Mouse (Mus musculus): ENCODE measurements around the gene Ppp1r12b. TPM values are rescaled to one million over a fixed set of nuclear protein-coding genes. Genes with fewer than 3 reads are reported as not detected.

Gene Ppp1r12b
- polyA plus RNA-seq, 1 experiment from 2014 or later: 10.5 TPM

GRCm38 (mm10) chr1:134992046-134992645, 36.4 kb upstream of the Ppp1r12b start:
- ATAC-seq (ENCODE audit: low read depth): no peak
- no peak overlapping the region for H3K9ac ChIP-seq (ENCODE audit: low read length)
- no peaks in the 10 kb centered on the region for H3K9me3 ChIP-seq (ENCODE audit: control insufficient read depth, low read length)
- H3K4me3 ChIP-seq (ENCODE audit: low read length): no peak overlapping the region
- peaks cover 9% of the 10 kb centered on the region for H3K4me1 ChIP-seq (replicated peaks; ENCODE audit: control insufficient read depth, insufficient read depth, low read length)
- no peak overlapping the region for H3K4me2 ChIP-seq (ENCODE audit: low read depth, low read length)
- no peaks in the 10 kb centered on the region for H3K36me3 ChIP-seq (ENCODE audit: control insufficient read depth, insufficient read depth, low read length)
- WGBS: 29% methylated on average over 8 of the region's 8 CpGs
- no peak overlapping the region for H3K27ac ChIP-seq (ENCODE audit: low read length)
- peaks cover 43% of the 10 kb centered on the region for H3K27me3 ChIP-seq (ENCODE audit: control insufficient read depth, insufficient read depth, low read depth, low read length)

- Histone ChIP-seq H3K4me2 (ENCODE audit: low read depth, low read length) (no peak overlapping the region), H3K36me3 (ENCODE audit: control insufficient read depth, insufficient read depth, low read length) (no peaks in the 10 kb centered on the region), H3K9me3 (ENCODE audit: control insufficient read depth, low read length) (no peaks in the 10 kb centered on the region), H3K4me3 (ENCODE audit: low read length) (no peak overlapping the region), H3K27ac (ENCODE audit: low read length) (no peak overlapping the region), H3K27me3 (ENCODE audit: control insufficient read depth, insufficient read depth, low read depth, low read length) (peaks cover 36% of the 10 kb centered on the region), H3K9ac (ENCODE audit: low read length) (no peak overlapping the region), H3K4me1 (replicated peaks; ENCODE audit: control insufficient read depth, insufficient read depth, low read length) (peaks cover 9% of the 10 kb centered on the region)
- 7% methylated on average over 7 of the region's 7 CpGs for WGBS
- ATAC-seq (ENCODE audit: low read depth): no peak
These were observed 33.6 kb upstream of the Ppp1r12b start for GRCm38 (mm10) chr1:134989372-134989771.

- Histone ChIP-seq H3K27ac (ENCODE audit: low read length) (no peak overlapping the region), H3K27me3 (ENCODE audit: control insufficient read depth, insufficient read depth, low read depth, low read length) (peaks cover 30% of the 10 kb centered on the region), H3K9ac (ENCODE audit: low read length) (peak overlapping the region; percentile 54), H3K4me2 (ENCODE audit: low read depth, low read length) (peak overlapping the region; percentile 84), H3K9me3 (ENCODE audit: control insufficient read depth, low read length) (no peaks in the 10 kb centered on the region), H3K4me1 (replicated peaks; ENCODE audit: control insufficient read depth, insufficient read depth, low read length) (peaks cover 9% of the 10 kb centered on the region), H3K4me3 (ENCODE audit: low read length) (peak overlapping the region; percentile 45), H3K36me3 (ENCODE audit: control insufficient read depth, insufficient read depth, low read length) (no peaks in the 10 kb centered on the region)
- WGBS: 10% methylated on average over 14 of the region's 14 CpGs
- peak; percentile 27 for ATAC-seq (ENCODE audit: low read depth)
These were observed 32.2 kb upstream of the Ppp1r12b start for GRCm38 (mm10) chr1:134987962-134988341.

GRCm38 (mm10) chr1:134987173-134987961, 31.6 kb upstream of the Ppp1r12b start:
- 30% methylated on average over 48 of the region's 48 CpGs for WGBS
- Histone ChIP-seq H3K9me3 (ENCODE audit: control insufficient read depth, low read length) (no peaks in the 10 kb centered on the region), H3K4me2 (ENCODE audit: low read depth, low read length) (peak overlapping the region; percentile 84), H3K4me3 (ENCODE audit: low read length) (peak overlapping the region; percentile 45), H3K27me3 (ENCODE audit: control insufficient read depth, insufficient read depth, low read depth, low read length) (peaks cover 28% of the 10 kb centered on the region), H3K36me3 (ENCODE audit: control insufficient read depth, insufficient read depth, low read length) (no peaks in the 10 kb centered on the region), H3K4me1 (replicated peaks; ENCODE audit: control insufficient read depth, insufficient read depth, low read length) (peaks cover 9% of the 10 kb centered on the region), H3K27ac (ENCODE audit: low read length) (no peak overlapping the region), H3K9ac (ENCODE audit: low read length) (peak overlapping the region; percentile 54)
- peak; percentile 84 for ATAC-seq (ENCODE audit: low read depth)

- H3K4me1 ChIP-seq (replicated peaks; ENCODE audit: control insufficient read depth, insufficient read depth, low read length): no peaks in the 10 kb centered on the region
- no peak overlapping the region for H3K4me3 ChIP-seq (ENCODE audit: low read length)
- H3K4me2 ChIP-seq (ENCODE audit: low read depth, low read length): no peak overlapping the region
- 63% methylated on average over 1 of the region's 1 CpGs for WGBS
- H3K27me3 ChIP-seq (ENCODE audit: control insufficient read depth, insufficient read depth, low read depth, low read length): no peaks in the 10 kb centered on the region
- peaks cover 26% of the 10 kb centered on the region for H3K36me3 ChIP-seq (ENCODE audit: control insufficient read depth, insufficient read depth, low read length)
- no peak overlapping the region for H3K27ac ChIP-seq (ENCODE audit: low read length)
- H3K9me3 ChIP-seq (ENCODE audit: control insufficient read depth, low read length): no peaks in the 10 kb centered on the region
- H3K9ac ChIP-seq (ENCODE audit: low read length): no peak overlapping the region
- ATAC-seq (ENCODE audit: low read depth): no peak
These were observed 17.2 kb upstream of the Ppp1r12b start for GRCm38 (mm10) chr1:134972920-134973319.

DNA sequence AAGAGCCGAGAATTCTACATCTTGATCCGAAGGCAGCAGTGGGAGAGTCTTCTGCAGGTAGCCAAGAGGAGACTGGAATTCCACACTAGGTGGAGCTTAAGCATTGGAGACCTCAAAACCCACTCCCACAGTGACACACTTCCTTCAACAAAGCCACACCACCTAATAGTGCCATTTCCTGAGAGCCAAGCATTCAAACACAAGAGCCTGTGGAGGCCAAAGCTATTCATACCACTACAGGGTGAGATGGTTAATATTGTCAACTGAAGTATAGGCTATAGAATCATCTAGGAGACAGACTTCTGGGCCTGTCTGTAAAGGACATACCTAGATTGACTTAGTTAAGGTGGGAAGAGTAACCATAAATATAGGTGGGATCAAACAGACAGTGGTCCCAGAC, 9.7 kb upstream of the Ppp1r12b start:
- ATAC-seq (ENCODE audit: low read depth): no peak

GRCm38 (mm10) chr1:134962821-134963220, 7.1 kb upstream of the Ppp1r12b start:
- Histone ChIP-seq H3K27me3 (ENCODE audit: control insufficient read depth, insufficient read depth, low read depth, low read length) (no peaks in the 10 kb centered on the region), H3K4me2 (ENCODE audit: low read depth, low read length) (peak overlapping the region; percentile 80), H3K4me3 (ENCODE audit: low read length) (peak overlapping the region; percentile 68), H3K9me3 (ENCODE audit: control insufficient read depth, low read length) (no peaks in the 10 kb centered on the region), H3K36me3 (ENCODE audit: control insufficient read depth, insufficient read depth, low read length) (no peaks in the 10 kb centered on the region; the same call in 1 of the 2 replicates), H3K9ac (ENCODE audit: low read length) (peak overlapping the region; percentile 69), H3K27ac (ENCODE audit: low read length) (peak overlapping the region; percentile 26; the same call in 1 of the 2 replicates), H3K4me1 (replicated peaks; ENCODE audit: control insufficient read depth, insufficient read depth, low read length) (peaks cover 13% of the 10 kb centered on the region)
- under 1% methylated on average over 11 of the region's 11 CpGs for WGBS
- ATAC-seq (ENCODE audit: low read depth): peak; percentile 64

More for the DNA sequence above, 9.7 kb upstream of the Ppp1r12b start:
- Histone ChIP-seq H3K9me3 (ENCODE audit: control insufficient read depth, low read length) (no peaks in the 10 kb centered on the region), H3K4me3 (ENCODE audit: low read length) (no peak overlapping the region), H3K36me3 (ENCODE audit: control insufficient read depth, insufficient read depth, low read length) (peaks cover 11% of the 10 kb centered on the region), H3K9ac (ENCODE audit: low read length) (no peak overlapping the region), H3K4me2 (ENCODE audit: low read depth, low read length) (no peak overlapping the region), H3K4me1 (replicated peaks; ENCODE audit: control insufficient read depth, insufficient read depth, low read length) (peaks cover 13% of the 10 kb centered on the region), H3K27ac (ENCODE audit: low read length) (no peak overlapping the region), H3K27me3 (ENCODE audit: control insufficient read depth, insufficient read depth, low read depth, low read length) (no peaks in the 10 kb centered on the region)
- WGBS: 89% methylated on average over 2 of the region's 2 CpGs

- ATAC-seq (ENCODE audit: low read depth): peak; percentile 100
- WGBS: 2% methylated on average over 50 of the region's 50 CpGs
These were observed 6.5 kb upstream of the Ppp1r12b start, which contains the start of gene Ube2t for GRCm38 (mm10) chr1:134962053-134962803. Gene Ube2t (plus strand): TSS chr1:134962565.

GRCm38 (mm10) chr1:134960634-134961033, 4.9 kb upstream of the Ppp1r12b start:
- Histone ChIP-seq H3K4me3 (ENCODE audit: low read length) (no peak overlapping the region), H3K4me2 (ENCODE audit: low read depth, low read length) (no peak overlapping the region), H3K4me1 (replicated peaks; ENCODE audit: control insufficient read depth, insufficient read depth, low read length) (peaks cover 13% of the 10 kb centered on the region), H3K36me3 (ENCODE audit: control insufficient read depth, insufficient read depth, low read length) (no peaks in the 10 kb centered on the region; the same call in 1 of the 2 replicates), H3K9ac (ENCODE audit: low read length) (no peak overlapping the region), H3K27me3 (ENCODE audit: control insufficient read depth, insufficient read depth, low read depth, low read length) (no peaks in the 10 kb centered on the region), H3K9me3 (ENCODE audit: control insufficient read depth, low read length) (no peaks in the 10 kb centered on the region), H3K27ac (ENCODE audit: low read length) (no peak overlapping the region)
- ATAC-seq (ENCODE audit: low read depth): no peak
- WGBS: 53% methylated on average over 7 of the region's 7 CpGs

More at GRCm38 (mm10) chr1:134962053-134962803, 6.5 kb upstream of the Ppp1r12b start, which contains the start of gene Ube2t:
- Histone ChIP-seq H3K4me3 (ENCODE audit: low read length) (peak within 1 kb of the TSS; percentile 68), H3K27ac (ENCODE audit: low read length) (peak within 1 kb of the TSS; percentile 26; the same call in 1 of the 2 replicates), H3K9ac (ENCODE audit: low read length) (peak within 1 kb of the TSS; percentile 69), H3K4me2 (ENCODE audit: low read depth, low read length) (peak within 1 kb of the TSS; percentile 80), H3K36me3 (ENCODE audit: control insufficient read depth, insufficient read depth, low read length) (no peaks in the 10 kb centered on the region; the same call in 1 of the 2 replicates), H3K9me3 (ENCODE audit: control insufficient read depth, low read length) (no peaks in the 10 kb centered on the region), H3K4me1 (replicated peaks; ENCODE audit: control insufficient read depth, insufficient read depth, low read length) (peaks cover 13% of the 10 kb centered on the region), H3K27me3 (ENCODE audit: control insufficient read depth, insufficient read depth, low read depth, low read length) (no peaks in the 10 kb centered on the region)

Measured in lung, embryonic 16.5 days (tissue).